In genomic region chr11:8061989-8062388, GRCm38 (mm10) we compare ENCODE assay signal across 28 mouse cellular contexts.
"Had no signal": no experiment of that assay in that cellular context is flagged by ENCODE, and none has a peak within 500 bp of the region (broad histone marks: within the 10 kb centered on the region; RNA-seq: fewer than 3 reads in every experiment).

No protein-coding gene starts in this region.

- H3K36me3 ChIP-seq: embryonic facial prominence, embryonic 10.5 days; embryonic facial prominence, embryonic 12.5 days; embryonic facial prominence, embryonic 13.5 days; embryonic facial prominence, embryonic 15.5 days; forebrain, embryonic 10.5 days; forebrain, embryonic 12.5 days; forebrain, embryonic 15.5 days had no signal

- H3K9ac ChIP-seq: embryonic facial prominence, embryonic 12.5 days; embryonic facial prominence, embryonic 13.5 days; embryonic facial prominence, embryonic 15.5 days; forebrain, embryonic 12.5 days; forebrain, embryonic 13.5 days; forebrain, embryonic 15.5 days; forebrain, postnatal 0 days had no signal

- H3K27me3 ChIP-seq: embryonic facial prominence, embryonic 12.5 days; embryonic facial prominence, embryonic 13.5 days; embryonic facial prominence, embryonic 15.5 days; forebrain, embryonic 12.5 days; forebrain, embryonic 13.5 days; forebrain, embryonic 15.5 days had no signal

- DNase-seq: cerebellum, adult 18-20 months; cerebellum, adult 2 months; cerebellum, adult 8-10 months; cerebellum, adult 9-10 months; cerebellum, adult 9-11 months; cerebellum, postnatal 10 days; cerebellum, postnatal 14 days; cerebellum, postnatal 25 days; cerebellum, postnatal 36 days; embryo, embryonic 11 days; forebrain, postnatal 0 days; gastrocnemius, adult 2 months; gastrocnemius, postnatal 10 days; gastrocnemius, postnatal 14 days; gastrocnemius, postnatal 25 days; gastrocnemius, postnatal 36 days; heart, adult 18-20 months had no signal

- H3K4me1 ChIP-seq: embryonic facial prominence, embryonic 10.5 days; embryonic facial prominence, embryonic 12.5 days; embryonic facial prominence, embryonic 13.5 days; embryonic facial prominence, embryonic 15.5 days; forebrain, embryonic 12.5 days; forebrain, embryonic 13.5 days; forebrain, embryonic 15.5 days had no signal

- ATAC-seq: forebrain, embryonic 13.5 days; forebrain, embryonic 14.5 days; forebrain, embryonic 15.5 days; forebrain, embryonic 16.5 days; forebrain, postnatal 0 days had no signal

- H3K4me3 ChIP-seq: embryonic facial prominence, embryonic 10.5 days; embryonic facial prominence, embryonic 12.5 days; embryonic facial prominence, embryonic 13.5 days; embryonic facial prominence, embryonic 15.5 days; erythroblast, embryonic 14.5 days; forebrain, embryonic 10.5 days; forebrain, embryonic 12.5 days; forebrain, embryonic 13.5 days; forebrain, embryonic 15.5 days; gastrocnemius, adult 2 months had no signal

- H3K27ac ChIP-seq: embryonic facial prominence, embryonic 10.5 days; embryonic facial prominence, embryonic 12.5 days; embryonic facial prominence, embryonic 13.5 days; embryonic facial prominence, embryonic 15.5 days; forebrain, embryonic 10.5 days; forebrain, embryonic 12.5 days; forebrain, embryonic 13.5 days; forebrain, embryonic 15.5 days; gastrocnemius, adult 2 months had no signal

- H3K9me3 ChIP-seq: embryonic facial prominence, embryonic 10.5 days; embryonic facial prominence, embryonic 12.5 days; embryonic facial prominence, embryonic 13.5 days; embryonic facial prominence, embryonic 15.5 days; forebrain, embryonic 10.5 days; forebrain, embryonic 12.5 days; forebrain, embryonic 13.5 days; forebrain, embryonic 15.5 days had no signal

- H3K4me2 ChIP-seq: embryonic facial prominence, embryonic 12.5 days; embryonic facial prominence, embryonic 13.5 days; embryonic facial prominence, embryonic 15.5 days; forebrain, embryonic 12.5 days; forebrain, embryonic 13.5 days; forebrain, embryonic 15.5 days had no signal
